In genomic region chr8:116500057-116500809, GRCm38 (mm10) we compare ENCODE assay signal across 12 mouse cellular contexts. TPM values are rescaled to one million over a fixed set of nuclear protein-coding genes. Genes with fewer than 3 reads are reported as not detected.
"Had no signal": no experiment of that assay in that cellular context is flagged by ENCODE, and none has a peak within 500 bp of the region (broad histone marks: within the 10 kb centered on the region; RNA-seq: fewer than 3 reads in every experiment).

No protein-coding gene starts in this region.

- H3K4me3 ChIP-seq: left cerebral cortex, adult 2 months; limb, embryonic 15.5 days; liver, embryonic 13.5 days; midbrain, embryonic 12.5 days; stomach, embryonic 15.5 days had no signal

- H3K9me3 ChIP-seq: limb, embryonic 15.5 days; midbrain, embryonic 12.5 days; stomach, embryonic 15.5 days had no signal

- H3K36me3 ChIP-seq: limb, embryonic 15.5 days; liver, embryonic 13.5 days; midbrain, embryonic 12.5 days; stomach, embryonic 15.5 days had no signal

- DNase-seq: kidney, adult 8-10 months; kidney, postnatal 25 days; liver, embryonic 13.5 days; thymus, adult 2 months; thymus, postnatal 25 days had no signal

- H3K27me3 ChIP-seq: limb, embryonic 15.5 days; liver, embryonic 13.5 days; midbrain, embryonic 12.5 days; stomach, embryonic 15.5 days had no signal

- H3K27ac ChIP-seq: left cerebral cortex, adult 2 months; limb, embryonic 15.5 days; liver, embryonic 13.5 days; midbrain, embryonic 12.5 days; stomach, embryonic 15.5 days had no signal

- H3K9ac ChIP-seq: limb, embryonic 15.5 days; liver, embryonic 13.5 days; midbrain, embryonic 12.5 days; stomach, embryonic 15.5 days had no signal

- H3K4me2 ChIP-seq: limb, embryonic 15.5 days; liver, embryonic 13.5 days; midbrain, embryonic 12.5 days; stomach, embryonic 15.5 days had no signal

- H3K4me1 ChIP-seq: liver, embryonic 13.5 days had no signal

RNA-seq across cellular contexts. Expression of gene Dynlrb2, which starts 4.5 kb away (rescaled TPM):
- total RNA-seq: megakaryocyte-erythroid progenitor cell, adult 5-6 weeks had no signal
- polyA plus RNA-seq: limb, embryonic 11.5 days; limb, embryonic 15.5 days; liver, embryonic 13.5 days; spleen, adult 2 months had no signal
